Mouse (Mus musculus): ENCODE measurements around the gene Cers6.

Cers6 gene

GRCm38 (mm10) chr2:68917524-68917923 lies 56.3 kb downstream of the Cers6 start:
- no peak for DNase-seq (ENCODE audit: low spot score)

- DNase-seq (ENCODE audit: low spot score), result no peak
Measured at GRCm38 (mm10) chr2:68924344-68924743, 63.1 kb downstream of the Cers6 start.

GRCm38 (mm10) chr2:68925542-68925941 lies 64.3 kb downstream of the Cers6 start:
- no peak for DNase-seq (ENCODE audit: low spot score)

- no peak for DNase-seq (ENCODE audit: low spot score)
Measured at GRCm38 (mm10) chr2:68926913-68927790, 65.9 kb downstream of the Cers6 start.

- no peak for DNase-seq (ENCODE audit: low spot score)
Measured at GRCm38 (mm10) chr2:68932240-68932639, 71.0 kb downstream of the Cers6 start.

- DNase-seq (ENCODE audit: low spot score), result no peak
Measured at GRCm38 (mm10) chr2:68932656-68933055, 71.4 kb downstream of the Cers6 start.

- no peak for DNase-seq (ENCODE audit: low spot score)
Measured at GRCm38 (mm10) chr2:68934651-68935050, 73.4 kb downstream of the Cers6 start.

GRCm38 (mm10) chr2:68935721-68936294 lies 74.6 kb downstream of the Cers6 start:
- no peak for DNase-seq (ENCODE audit: low spot score)

GRCm38 (mm10) chr2:68936773-68937172 lies 75.5 kb downstream of the Cers6 start:
- no peak for DNase-seq (ENCODE audit: low spot score)

GRCm38 (mm10) chr2:68937833-68938232 lies 76.6 kb downstream of the Cers6 start:
- no peak for DNase-seq (ENCODE audit: low spot score)

- no peak for DNase-seq (ENCODE audit: low spot score)
Measured at GRCm38 (mm10) chr2:68944898-68945297, 83.7 kb downstream of the Cers6 start.

- no peak for DNase-seq (ENCODE audit: low spot score)
Measured at GRCm38 (mm10) chr2:68945976-68946375, 84.7 kb downstream of the Cers6 start.

GRCm38 (mm10) chr2:68946819-68947218 lies 85.6 kb downstream of the Cers6 start:
- DNase-seq (ENCODE audit: low spot score), result no peak

GRCm38 (mm10) chr2:68949137-68949536 lies 87.9 kb downstream of the Cers6 start:
- no peak for DNase-seq (ENCODE audit: low spot score)

- no peak for DNase-seq (ENCODE audit: low spot score)
Measured at GRCm38 (mm10) chr2:68949728-68950127, 88.5 kb downstream of the Cers6 start.

- no peak for DNase-seq (ENCODE audit: low spot score)
Measured at GRCm38 (mm10) chr2:68951706-68952105, 90.5 kb downstream of the Cers6 start.

- DNase-seq (ENCODE audit: low spot score), result no peak
Measured at GRCm38 (mm10) chr2:68953688-68954087, 92.4 kb downstream of the Cers6 start.

- DNase-seq (ENCODE audit: low spot score), result no peak
Measured at GRCm38 (mm10) chr2:68955496-68955895, 94.3 kb downstream of the Cers6 start.

GRCm38 (mm10) chr2:68956146-68956545 lies 94.9 kb downstream of the Cers6 start:
- no peak for DNase-seq (ENCODE audit: low spot score)

- no peak for DNase-seq (ENCODE audit: low spot score)
Measured at GRCm38 (mm10) chr2:68957831-68958230, 96.6 kb downstream of the Cers6 start.

- no peak for DNase-seq (ENCODE audit: low spot score)
Measured at GRCm38 (mm10) chr2:68959573-68959972, 98.3 kb downstream of the Cers6 start.

GRCm38 (mm10) chr2:68960060-68960459 lies 98.8 kb downstream of the Cers6 start:
- no peak for DNase-seq (ENCODE audit: low spot score)

- DNase-seq (ENCODE audit: low spot score), result no peak
Measured at GRCm38 (mm10) chr2:68960620-68961019, 99.4 kb downstream of the Cers6 start.

- DNase-seq (ENCODE audit: low spot score), result no peak
Measured at GRCm38 (mm10) chr2:68966360-68966759, 105.1 kb downstream of the Cers6 start.

All from left cerebral cortex, adult 11 months (tissue).